Mouse (Mus musculus): Measurements from ENCODE around the gene Anxa8.

Gene Anxa8

DNA sequence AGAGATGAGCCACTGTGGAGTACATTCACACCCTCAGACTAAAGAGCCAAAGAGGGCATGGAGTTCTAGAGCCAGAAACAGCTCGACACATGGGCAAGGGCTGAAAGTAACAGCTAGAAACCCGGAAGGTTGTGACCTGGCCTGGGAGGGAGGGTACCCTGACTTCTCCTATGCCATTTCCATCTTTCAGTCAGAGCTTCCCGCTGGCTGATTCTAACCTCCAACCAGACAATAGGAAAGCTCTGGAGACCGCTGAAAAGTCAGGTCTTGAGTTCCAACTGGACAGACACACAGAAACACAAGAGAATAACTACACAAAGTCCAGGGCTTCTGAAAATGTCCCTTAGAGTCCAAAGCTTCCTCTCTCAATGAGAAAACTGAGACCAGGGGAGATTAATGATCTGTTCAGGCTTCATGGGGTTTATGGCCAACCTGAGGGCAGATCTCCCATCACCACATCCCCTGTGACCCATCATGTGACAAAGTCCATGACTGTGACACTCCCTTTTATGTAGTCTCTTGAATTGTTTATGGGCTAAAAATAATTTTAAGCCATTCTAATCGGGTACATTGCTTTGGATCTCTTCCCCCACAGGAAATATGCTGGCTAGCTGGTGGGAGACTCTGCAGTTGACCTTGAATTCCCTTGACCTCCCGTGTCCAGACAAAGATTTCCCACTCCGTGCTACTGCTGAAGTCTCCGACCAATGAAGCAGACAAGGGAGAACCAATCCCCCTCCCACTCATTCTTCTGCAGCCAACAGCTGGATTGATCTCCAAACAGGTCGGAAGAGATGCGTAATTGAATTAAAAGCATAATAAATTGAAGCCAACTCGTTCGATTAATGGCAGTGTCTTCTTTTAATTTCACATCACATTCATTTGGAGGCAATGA lies 34.5 kb downstream of the Anxa8 start:
- no peak for DNase-seq

DNA sequence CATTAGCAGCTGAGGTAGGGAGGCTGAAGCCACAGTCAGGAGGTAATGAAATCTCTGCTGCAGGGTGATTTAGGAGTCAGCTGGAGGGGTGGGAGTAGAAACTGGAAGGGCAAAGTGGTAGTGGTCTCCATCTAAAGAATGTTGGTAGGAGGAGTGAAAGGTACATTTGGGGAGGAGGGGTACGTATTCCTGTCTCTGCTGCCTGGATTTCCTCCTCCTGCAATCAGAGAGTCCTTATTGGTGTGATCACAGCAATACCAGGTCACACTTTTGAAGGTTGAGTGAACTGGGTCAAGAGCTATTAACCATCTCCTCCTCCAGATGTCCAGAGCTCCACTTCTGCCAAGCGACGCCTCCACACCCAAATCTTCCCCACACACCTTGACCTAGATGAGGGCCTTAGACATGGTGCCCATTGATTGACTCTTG lies 35.2 kb downstream of the Anxa8 start:
- DNase-seq, result no peak

DNA sequence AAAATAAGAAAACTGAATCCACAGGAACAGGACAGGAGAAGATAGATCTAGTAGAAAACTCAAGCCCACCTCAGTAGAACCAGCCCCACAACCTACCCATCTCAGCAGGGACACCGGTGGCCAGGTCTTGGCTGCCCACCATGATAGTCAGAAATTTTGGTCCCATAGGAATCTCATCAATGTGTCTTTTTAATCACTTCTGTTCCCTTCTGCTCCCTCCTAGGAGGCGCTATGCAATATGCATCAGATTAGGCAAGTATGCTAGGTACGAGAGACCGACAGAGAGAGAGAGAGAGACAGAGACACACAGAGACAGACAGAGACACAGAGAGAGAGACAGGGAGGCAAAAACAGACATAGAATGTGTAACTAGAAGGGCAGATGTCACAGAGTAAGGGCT lies 35.9 kb downstream of the Anxa8 start:
- DNase-seq, result no peak

DNA sequence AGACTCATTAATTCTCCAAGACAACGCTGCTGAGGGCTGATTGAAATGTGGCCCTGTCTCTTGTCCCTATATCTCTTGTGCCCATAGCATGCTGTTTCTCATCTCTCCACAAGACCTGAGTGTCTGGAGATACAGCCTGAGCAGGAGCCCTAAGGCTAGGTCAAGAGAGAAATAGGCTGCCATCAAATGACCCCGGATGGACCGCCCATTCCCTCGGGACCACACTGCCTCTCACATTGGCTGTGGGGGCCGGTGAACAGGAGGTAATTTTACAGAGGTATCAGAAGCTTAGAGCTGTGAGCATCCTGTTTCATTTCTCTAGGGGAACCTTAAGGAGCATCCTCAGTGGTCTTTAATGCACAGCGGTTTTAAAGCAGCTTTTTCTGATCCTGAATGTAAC lies 45.4 kb downstream of the Anxa8 start:
- no peak for DNase-seq

DNA sequence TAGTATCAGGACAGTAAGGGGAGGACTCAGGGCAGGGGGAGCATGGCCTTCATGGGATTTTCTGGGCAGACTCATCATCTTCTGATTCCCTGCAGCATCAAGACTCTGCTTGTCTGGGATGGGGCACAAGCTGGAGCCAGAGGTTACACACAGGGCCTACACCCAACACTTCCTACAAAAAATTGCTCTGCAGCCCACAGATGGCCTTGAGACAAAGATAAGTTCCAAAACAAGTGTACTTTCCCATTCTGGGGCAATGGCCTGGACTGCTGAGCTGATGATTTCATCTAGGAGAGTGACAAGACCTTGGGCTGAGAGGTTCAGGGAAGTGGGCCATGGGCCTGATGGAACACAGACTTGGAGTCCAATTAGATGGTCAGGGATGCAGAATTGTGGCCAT lies 49.6 kb downstream of the Anxa8 start:
- no peak for DNase-seq

DNA sequence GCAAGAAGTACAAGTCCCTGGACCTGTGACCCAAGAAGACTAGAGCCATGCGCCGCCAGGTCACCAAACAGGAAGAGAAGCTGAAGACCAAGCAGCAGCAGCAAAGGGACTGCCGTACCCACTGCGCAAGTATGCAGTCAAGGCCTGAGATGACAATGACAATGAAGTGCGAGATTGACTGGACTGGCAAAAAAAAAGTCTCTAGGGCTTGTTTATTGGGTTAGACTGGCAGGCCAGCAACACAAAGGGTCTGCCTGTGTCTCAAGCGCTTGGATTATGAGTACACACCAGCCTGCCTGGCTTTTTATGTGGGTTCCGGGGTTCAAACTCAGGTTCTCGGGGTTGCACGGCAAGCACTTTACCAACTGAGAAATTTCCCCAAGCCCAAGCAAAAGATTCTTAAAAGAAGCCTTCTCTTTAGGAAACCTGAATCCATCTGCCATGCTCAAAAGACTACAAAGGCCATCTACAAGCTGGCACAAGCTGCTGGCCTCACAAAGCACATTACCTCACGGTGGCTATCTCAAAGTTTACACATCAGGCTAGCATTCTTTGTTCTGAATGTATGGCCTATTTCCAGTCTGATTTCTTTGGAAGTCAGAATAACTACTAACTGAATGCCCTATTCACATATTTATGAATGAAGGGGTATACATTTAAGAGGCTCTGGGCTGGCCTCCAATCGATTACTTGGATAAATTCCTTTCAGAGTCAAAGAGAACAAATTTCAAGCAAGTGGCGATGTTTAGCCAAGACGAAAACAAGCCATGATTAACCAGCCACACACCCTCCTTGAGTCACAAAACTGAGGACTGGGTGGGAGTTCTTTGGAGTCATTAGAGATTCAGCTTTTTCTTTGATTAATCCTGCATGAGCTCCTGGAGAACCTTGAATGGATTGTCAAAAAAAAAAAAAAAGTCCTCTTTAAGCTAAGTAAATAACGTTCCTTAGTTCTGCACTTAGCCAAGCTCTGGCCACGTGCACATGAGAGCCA lies 54.2 kb downstream of the Anxa8 start:
- DNase-seq, result no peak

DNA sequence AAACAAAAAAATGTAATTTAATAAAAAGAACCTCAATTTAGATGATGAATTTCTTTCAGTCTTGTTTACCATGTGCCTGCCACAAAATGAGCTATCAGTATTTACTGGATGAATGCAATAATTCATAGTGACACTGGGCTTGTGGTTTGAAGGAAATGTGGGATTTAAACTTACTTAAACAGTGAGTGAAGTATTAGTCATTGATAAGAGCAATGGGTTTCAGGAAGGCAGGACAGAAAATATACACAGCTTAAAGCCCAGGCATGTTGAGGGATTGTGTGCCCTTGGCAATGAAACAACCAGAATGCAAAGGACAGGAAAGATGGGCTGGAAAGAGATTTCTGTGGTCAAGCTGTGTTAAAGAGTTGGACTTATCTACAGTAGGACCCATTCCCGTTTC lies 56.5 kb downstream of the Anxa8 start:
- no peak for DNase-seq

DNA sequence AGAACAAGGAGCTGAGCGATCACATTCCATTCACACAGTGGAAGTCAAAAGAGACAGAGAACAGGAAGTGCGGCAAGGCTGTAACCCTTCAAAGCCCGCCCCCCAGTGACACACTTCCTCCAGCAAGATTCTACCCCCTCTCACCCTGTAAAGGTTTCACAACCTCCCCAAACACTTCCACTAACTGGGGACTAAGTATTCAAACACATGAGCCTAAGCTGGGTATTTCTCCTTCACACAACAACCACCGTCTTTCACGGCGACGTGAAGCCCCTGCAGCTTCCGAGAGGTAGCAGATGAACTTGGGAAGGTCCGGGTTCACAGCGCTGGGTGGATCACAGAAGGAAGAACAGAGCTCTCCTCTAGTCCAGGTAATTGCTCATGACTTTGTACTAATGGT lies 57.1 kb downstream of the Anxa8 start:
- no peak for DNase-seq
